Mouse (Mus musculus) heart, postnatal 10 days (tissue): Measurements from ENCODE around the gene Samhd1. TPM values are rescaled to one million over a fixed set of nuclear protein-coding genes. Genes with fewer than 3 reads are reported as not detected.

Experiments used
- DNase-seq, 2 experiments: peaks; one replicate each; pipeline ENCODE4 v3.0.0; 2021
- intact Hi-C: fragments of 180-260 bp; cut with DNase I; formaldehyde crosslinking; loops from one replicate; pipeline ENCODE4 v1.15.1; 2025
- total RNA-seq, 2 experiments: library from RNA; stranded (reverse); gene quantifications; 2 replicates each; pipeline ENCODE4 v1.2.3; 2021

Samhd1 gene
- total RNA-seq, 2 experiments from 2014 or later: 20.5 to 25.3 TPM

DNA sequence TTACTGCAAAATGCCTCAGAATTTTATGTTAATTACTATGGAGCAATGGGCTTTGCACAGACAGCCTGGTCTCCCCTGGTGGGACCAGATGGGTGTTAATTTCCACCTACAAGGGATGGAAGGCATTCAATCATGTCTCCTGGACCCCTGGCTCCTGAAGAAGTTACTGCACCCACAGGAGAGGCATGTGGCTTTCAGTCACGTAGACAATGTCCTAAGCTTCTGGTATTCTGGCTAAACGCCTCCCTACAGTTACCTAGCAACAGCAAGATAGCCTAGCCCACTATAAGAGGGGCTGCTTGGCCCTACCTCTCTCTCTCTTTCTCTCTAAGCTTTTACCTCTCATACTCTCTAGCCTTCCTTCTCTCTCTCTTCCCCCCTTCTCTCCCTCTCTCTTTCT is 32.8 kb downstream of the Samhd1 start:
- intact Hi-C loops: no loop called here
- no peak for DNase-seq

GRCm38 (mm10) chr2:157101650-157102049 is 33.4 kb downstream of the Samhd1 start:
- no peak for DNase-seq
- intact Hi-C loops: no loop called here

DNA sequence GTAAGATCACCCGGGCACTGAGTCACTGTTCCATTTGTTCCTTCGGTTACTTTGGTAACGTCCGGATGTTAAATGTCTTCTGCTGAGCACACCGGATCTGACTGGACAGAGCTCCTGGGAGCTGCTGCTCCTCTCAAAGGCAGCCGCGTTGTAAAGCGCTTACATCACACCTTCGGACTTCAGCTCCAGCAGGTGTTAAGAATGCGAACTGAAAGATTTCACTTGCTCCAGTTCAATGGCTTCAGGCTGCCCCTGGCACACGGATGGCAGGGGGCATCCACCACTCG is 34.8 kb downstream of the Samhd1 start:
- no peak for DNase-seq
- intact Hi-C loops: no loop called here

GRCm38 (mm10) chr2:157099532-157100318 is 35.3 kb downstream of the Samhd1 start:
- intact Hi-C loops: loop anchor here (5.0 kb wide), 1 partner anchor 292 kb away; no protein-coding TSS in a partner anchor
- DNase-seq: no peak

GRCm38 (mm10) chr2:157095005-157095755 is 39.9 kb downstream of the Samhd1 start:
- DNase-seq: peak; percentile 81 to 91
- intact Hi-C loops: loop anchor here (1.0 to 5.0 kb wide), 4 partner anchors 64 to 288 kb away; no protein-coding TSS in a partner anchor

- intact Hi-C loops: no loop called here
- peak; percentile 54 to 57 for DNase-seq
Observed at GRCm38 (mm10) chr2:157092024-157092423, 43.0 kb downstream of the Samhd1 start.

- intact Hi-C loops: no loop called here
- no peak for DNase-seq
Observed at GRCm38 (mm10) chr2:157087536-157088317, 47.3 kb downstream of the Samhd1 start.

- DNase-seq: no peak
- intact Hi-C loops: no loop called here
Observed at GRCm38 (mm10) chr2:157086796-157087195, 48.3 kb downstream of the Samhd1 start, which contains the start of gene Tldc2. Gene Tldc2 (plus strand): TSS chr2:157087055.

- no peak for DNase-seq
- intact Hi-C loops: no loop called here
Observed at GRCm38 (mm10) chr2:157084831-157085585, 50.1 kb downstream of the Samhd1 start.

DNA sequence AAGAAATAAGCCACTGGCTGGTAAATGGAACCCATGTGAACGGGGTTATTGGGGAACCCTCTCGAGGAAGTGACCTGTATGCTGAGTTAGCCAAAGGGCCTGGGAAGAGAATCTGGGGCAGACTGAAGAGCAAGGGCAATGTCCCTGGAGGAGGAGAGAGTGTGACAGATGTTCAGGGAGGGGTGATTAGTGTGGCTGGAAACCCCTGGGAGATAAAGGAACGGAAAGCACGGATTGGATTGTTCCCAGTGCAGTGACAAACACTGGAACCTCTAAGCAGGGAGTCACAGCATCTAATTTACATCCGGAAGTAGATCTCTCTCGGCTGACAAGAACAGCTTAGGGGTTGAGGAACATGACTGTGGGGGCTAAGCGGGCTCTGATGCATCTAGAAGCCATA is 53.1 kb downstream of the Samhd1 start:
- intact Hi-C loops: no loop called here
- no peak for DNase-seq

- intact Hi-C loops: no loop called here
- DNase-seq: no peak
Observed at GRCm38 (mm10) chr2:157081331-157081730, 53.7 kb downstream of the Samhd1 start.

- intact Hi-C loops: loop anchor here (2.0 to 10.0 kb wide), 4 partner anchors 29 to 355 kb away; no protein-coding TSS in a partner anchor
- DNase-seq: no peak
Observed at GRCm38 (mm10) chr2:157079701-157080180, 55.3 kb downstream of the Samhd1 start.

DNA sequence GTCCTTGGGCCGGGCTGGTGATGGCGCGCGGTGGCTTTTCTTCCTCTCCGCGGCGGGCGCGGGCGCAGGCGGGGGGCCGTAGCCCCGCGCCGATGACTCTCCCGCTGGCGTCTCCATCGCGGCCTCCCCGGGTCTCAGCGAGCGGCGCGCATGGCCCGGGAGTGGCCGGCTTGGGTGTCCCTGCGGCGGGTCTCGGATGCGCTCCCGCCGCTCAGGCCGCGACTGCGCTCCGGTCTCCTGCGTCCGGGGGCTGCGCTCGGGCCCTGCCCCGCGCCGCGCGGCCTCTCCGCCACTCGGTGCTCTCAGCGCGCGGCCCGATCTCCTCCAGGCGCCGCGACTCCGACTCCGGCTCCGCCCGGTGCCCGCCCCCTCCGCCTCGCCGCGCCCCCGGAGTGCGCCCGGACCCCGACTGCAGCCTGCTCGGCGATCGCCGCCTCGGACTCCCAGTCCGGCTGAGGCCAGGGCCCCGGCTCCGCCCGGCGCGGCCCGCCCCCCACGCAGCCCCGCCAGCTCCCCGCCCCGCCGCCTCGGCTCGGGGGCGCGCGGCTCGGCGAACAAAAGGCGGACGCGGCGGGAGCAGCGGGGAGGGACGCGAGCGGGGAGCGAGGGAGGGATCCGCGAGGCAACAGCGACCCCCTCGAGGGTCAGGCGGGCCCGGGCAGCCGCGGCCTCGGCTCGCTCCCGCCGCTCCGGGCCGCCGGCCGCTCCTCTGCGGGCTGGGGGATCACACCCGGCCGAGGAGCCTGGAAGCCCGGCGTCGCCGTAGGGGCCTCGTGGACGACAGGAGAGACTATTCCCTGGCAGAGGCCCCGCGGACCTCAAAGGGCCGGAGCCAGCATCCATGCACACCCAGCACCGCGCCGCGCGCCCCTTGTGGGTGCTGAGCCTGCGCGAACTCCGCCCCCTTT is 56.0 kb downstream of the Samhd1 start, which contains the start of gene Soga1:
Soga1 (minus strand) TSS at position 462 of the 908 bp plus-strand sequence.
- intact Hi-C loops: loop anchor here (2.0 to 10.0 kb wide), 4 partner anchors 28 to 354 kb away; no protein-coding TSS in a partner anchor
- peak; percentile 88 to 92 for DNase-seq

DNA sequence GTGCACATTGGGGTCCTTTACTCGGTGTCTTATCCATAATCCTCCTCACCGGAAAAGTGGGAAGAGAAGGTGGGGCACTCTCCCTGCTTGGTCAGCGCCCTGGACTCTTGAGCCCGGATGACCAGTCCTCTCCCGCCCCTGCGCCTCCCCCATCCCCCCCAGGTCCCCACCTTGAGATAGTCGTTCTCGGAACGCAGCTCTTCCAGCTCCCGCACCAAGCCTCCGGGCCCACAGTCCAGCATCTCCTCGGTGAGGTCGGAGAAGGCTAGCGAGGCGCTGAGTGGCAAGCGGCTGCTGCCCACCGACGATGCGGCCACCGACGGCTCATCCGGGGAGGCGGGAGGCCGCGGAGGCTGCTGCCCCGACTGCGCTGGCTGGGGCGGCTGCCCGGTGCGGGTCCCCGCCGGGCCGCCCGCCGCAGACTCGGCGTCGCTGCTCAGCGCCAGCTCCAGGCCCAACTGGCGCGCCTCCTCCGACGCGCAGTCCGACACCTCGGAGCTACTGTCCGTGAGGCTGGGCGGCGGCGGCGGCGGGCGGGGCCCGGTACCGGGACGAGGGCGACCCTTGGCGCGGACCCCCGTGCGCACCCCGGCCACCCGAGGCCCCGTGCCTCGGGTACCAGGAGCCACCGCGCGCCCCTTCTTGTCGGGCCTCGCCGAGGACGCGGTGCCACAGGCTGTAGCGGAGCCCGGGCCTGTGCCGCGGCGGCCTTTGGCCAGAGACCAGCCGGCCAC is 56.8 kb downstream of the Samhd1 start:
- intact Hi-C loops: loop anchor here (2.0 to 10.0 kb wide), 4 partner anchors 27 to 353 kb away; no protein-coding TSS in a partner anchor
- peak; percentile 47 to 63 for DNase-seq

GRCm38 (mm10) chr2:157077641-157078058 is 57.4 kb downstream of the Samhd1 start:
- intact Hi-C loops: loop anchor here (2.0 to 10.0 kb wide), 4 partner anchors 27 to 353 kb away; no protein-coding TSS in a partner anchor
- peak; percentile 94 to 96 for DNase-seq

DNA sequence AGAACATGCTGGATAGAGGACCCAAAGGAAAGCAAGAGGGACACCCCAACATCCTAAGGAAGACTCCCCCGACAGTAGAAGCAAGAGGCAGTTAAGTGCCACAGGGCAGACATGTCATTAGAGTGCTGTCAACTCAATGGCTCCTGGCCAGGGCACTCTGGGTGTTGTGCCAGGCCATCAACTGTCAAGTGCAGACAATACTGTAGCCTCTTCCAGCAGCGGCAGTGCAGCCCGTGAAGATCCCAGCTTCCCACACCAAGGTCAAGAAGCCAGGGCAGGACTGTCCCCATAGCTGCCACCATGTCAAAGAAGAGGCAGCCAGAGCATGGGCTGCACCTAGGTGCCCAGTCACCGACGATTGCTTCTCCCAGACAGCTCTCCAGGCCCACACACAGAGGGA is 57.9 kb downstream of the Samhd1 start:
- peak; percentile 77 to 78 for DNase-seq
- intact Hi-C loops: loop anchor here (5.0 to 10.0 kb wide), 2 partner anchors 35 to 352 kb away; no protein-coding TSS in a partner anchor

- intact Hi-C loops: loop anchor here (5.0 to 10.0 kb wide), 2 partner anchors 34 to 352 kb away; no protein-coding TSS in a partner anchor
- DNase-seq: no peak
Observed at GRCm38 (mm10) chr2:157076585-157076984, 58.5 kb downstream of the Samhd1 start.

DNA sequence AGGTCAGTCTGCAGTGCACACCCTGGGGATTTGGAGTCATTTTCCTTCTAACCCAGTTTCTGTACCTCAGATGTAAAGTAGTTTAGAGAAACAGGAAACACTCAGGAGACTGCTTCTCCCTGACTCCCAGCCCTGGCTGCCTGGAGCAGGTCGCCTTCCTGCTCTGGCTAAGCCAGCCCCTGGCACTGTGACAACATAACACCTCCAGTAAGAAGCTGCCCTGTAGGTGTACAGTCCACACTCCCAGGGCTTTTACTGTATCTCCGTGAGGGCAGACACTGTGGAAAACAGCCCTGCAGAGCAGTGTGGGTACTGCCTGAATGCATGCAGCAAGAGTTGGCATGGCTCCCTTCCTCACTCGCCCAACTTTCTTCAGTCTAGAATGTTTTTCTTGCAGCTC is 59.4 kb downstream of the Samhd1 start:
- peak in 1 of 2 experiments; percentile 69 for DNase-seq
- intact Hi-C loops: loop anchor here (5.0 to 10.0 kb wide), 2 partner anchors 33 to 351 kb away; no protein-coding TSS in a partner anchor
